Mouse (Mus musculus) stomach, embryonic 15.5 days (tissue): ENCODE results near the gene Cant1. TPM values are rescaled to one million over a fixed set of nuclear protein-coding genes. Genes with fewer than 3 reads are reported as not detected.

Source experiments
- ATAC-seq: fragments of 200-750 bp; cut with Nextera tagmentation; 2 replicates; pipeline ENCODE4 v1.8.0; 2017; ENCODE audit warnings: low read depth, moderate number of reproducible peaks, moderate TSS enrichment; ENCODE audit not compliant: insufficient read depth, low FRiP score
- H3K27ac ChIP-seq: fragments of 300-500 bp; sonication (generic); 2 replicates; pipeline ENCODE4 v1.5.1; 2015; ENCODE audit warnings: mild to moderate bottlenecking, inconsistent platforms
- H3K27me3 ChIP-seq: fragments of 300-500 bp; sonication (generic); replicated peaks from 2 replicates; pipeline ENCODE4 v1.6.1; 2015; ENCODE audit warnings: inconsistent platforms
- H3K36me3 ChIP-seq: fragments of 300-500 bp; sonication (generic); 2 replicates; pipeline ENCODE4 v1.6.1; 2015; ENCODE audit warnings: inconsistent platforms
- H3K4me1 ChIP-seq: fragments of 300-500 bp; sonication (generic); 2 replicates; pipeline ENCODE4 v1.6.1; 2015; ENCODE audit warnings: inconsistent platforms
- H3K4me2 ChIP-seq: fragments of 300-500 bp; sonication (generic); 2 replicates; pipeline ENCODE4 v1.6.1; 2015; ENCODE audit warnings: mild to moderate bottlenecking, inconsistent platforms
- H3K4me3 ChIP-seq: fragments of 300-500 bp; sonication (generic); replicated peaks from 2 replicates; pipeline ENCODE4 v1.5.1; 2015; ENCODE audit warnings: inconsistent platforms
- H3K9ac ChIP-seq: fragments of 300-500 bp; sonication (generic); 2 replicates; pipeline ENCODE4 v1.6.1; 2015; ENCODE audit warnings: inconsistent platforms
- H3K9me3 ChIP-seq: fragments of 300-500 bp; sonication (generic); 2 replicates; pipeline ENCODE4 v1.6.1; 2016; ENCODE audit warnings: inconsistent platforms
- WGBS: fragments of 180-500 bp; shearing (Covaris S2); methylation state at CpG from one replicate; pipeline ENCODE4 v1.1.7; 2015; 5-methylcytosine and 5-hydroxymethylcytosine counted together
- polyA plus RNA-seq: library from polyadenylated mRNA; unstranded; fragments of >200 nt; fragmentation: Nextera tagmentation; extraction: Ambion mirVana; gene quantifications from 2 replicates; pipeline ENCODE4 v1.2.1, GENCODE M21; 2015

Gene Cant1
- polyA plus RNA-seq, 1 experiment from 2014 or later, result 30.7 TPM

DNA sequence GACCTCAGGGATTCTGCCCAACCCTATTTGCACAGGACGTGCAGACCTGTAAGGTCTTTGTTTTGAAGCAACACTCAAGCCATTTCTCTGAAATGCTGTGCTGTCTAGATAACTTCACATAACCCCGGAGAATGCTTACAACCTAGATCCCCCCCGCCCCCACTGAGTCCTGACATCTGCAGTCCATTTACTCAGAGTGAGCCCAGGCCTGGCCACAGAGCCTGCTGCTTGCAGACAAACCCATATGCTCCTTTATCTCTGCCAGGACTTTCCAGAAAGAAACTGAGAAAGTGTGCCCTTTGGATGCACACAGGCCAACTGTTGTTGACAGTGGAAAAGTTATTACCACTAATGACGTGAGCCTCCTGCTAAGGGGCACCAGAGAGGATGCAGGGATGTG lies 28.5 kb upstream of the Cant1 start:
- Histone ChIP-seq H3K4me1 (0 out of 2 replicates have a peak, but pooled peaks cover 4% of the 10 kb centered on the region), H3K27me3 (no peaks in the 10 kb centered on the region), H3K4me2 (no peak overlapping the region), H3K36me3 (no peaks in the 10 kb centered on the region), H3K9ac (no peak overlapping the region), H3K4me3 (no peak overlapping the region), H3K27ac (no peak overlapping the region), H3K9me3 (no peaks in the 10 kb centered on the region)
- ATAC-seq, result no peak
- WGBS, result 45% methylated on average over 4 of the region's 4 CpGs

DNA sequence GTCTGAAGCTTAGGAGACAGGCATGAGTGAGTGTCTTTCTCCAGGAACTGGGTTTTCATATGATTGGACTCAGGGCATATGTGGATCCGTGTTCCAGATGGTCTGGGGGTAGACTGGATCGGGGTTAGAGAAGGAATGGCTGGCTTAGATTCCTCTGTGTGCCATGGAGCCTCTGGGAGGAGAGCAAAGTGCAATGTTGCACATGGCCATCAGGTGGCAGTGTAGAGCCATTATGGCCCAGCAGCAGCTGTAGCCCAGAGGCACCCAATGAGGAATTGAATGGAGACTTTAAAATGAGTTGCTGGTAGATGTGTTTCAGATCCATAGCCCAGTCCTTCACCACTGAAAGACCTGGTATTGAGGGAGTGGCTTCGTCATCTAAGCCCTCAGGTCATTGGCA lies 27.0 kb upstream of the Cant1 start:
- ATAC-seq, result peak; percentile 70

DNA sequence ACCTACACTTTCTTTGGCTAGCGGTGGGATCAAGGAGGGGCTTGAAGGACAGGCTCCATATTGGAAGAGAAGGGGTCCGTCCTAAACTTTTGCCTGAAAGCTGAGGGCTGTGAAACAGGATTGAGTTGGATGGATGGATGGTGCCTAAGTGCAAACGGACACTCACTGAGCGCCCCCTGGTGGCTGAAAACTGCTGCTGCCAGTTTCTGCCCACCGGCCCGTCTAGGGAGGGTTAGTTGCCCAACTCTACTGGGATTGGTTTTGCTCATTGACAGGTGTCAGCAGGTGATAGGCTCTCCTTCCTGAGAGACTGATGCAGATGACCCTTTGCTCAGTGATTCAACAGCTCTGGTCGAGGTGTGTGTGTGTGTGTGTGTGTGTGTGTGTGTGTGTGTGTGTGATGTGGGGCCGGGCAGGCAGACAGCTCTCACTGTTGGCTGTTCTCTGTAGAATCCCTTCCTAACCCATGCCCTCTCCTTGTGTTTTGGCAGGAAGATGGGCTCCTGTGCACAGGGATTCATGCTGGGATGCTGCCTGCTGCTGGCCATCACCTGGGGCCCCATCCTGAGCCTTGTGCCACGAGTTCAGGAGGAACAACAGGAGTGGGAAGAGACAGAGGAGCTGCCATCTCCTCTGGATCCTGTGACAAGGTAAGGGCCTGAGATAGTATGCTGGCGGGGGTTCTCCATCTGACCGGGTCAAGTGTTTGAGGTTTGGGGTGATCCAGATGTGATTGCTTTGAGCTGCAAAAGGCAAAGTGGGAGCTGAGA lies 24.5 kb upstream of the Cant1 start:
- Histone ChIP-seq H3K9me3 (no peaks in the 10 kb centered on the region), H3K27ac (no peak overlapping the region), H3K4me1 (0 out of 2 replicates have a peak, but pooled peaks cover 4% of the 10 kb centered on the region), H3K4me3 (no peak overlapping the region), H3K4me2 (no peak overlapping the region), H3K27me3 (no peaks in the 10 kb centered on the region), H3K36me3 (no peaks in the 10 kb centered on the region), H3K9ac (no peak overlapping the region)
- 30% methylated on average over 11 of the region's 11 CpGs for WGBS
- ATAC-seq, result 0 out of 2 replicates have a peak, but pooled peaks have one; percentile 16

More for the DNA sequence above, 27.0 kb upstream of the Cant1 start:
- H3K4me3 ChIP-seq, result no peak overlapping the region
- no peaks in the 10 kb centered on the region for H3K27me3 ChIP-seq
- H3K36me3 ChIP-seq, result no peaks in the 10 kb centered on the region
- no peak overlapping the region for H3K9ac ChIP-seq
- H3K4me2 ChIP-seq, result no peak overlapping the region
- H3K9me3 ChIP-seq, result no peaks in the 10 kb centered on the region
- 18% methylated on average over 3 of the region's 3 CpGs for WGBS
- H3K4me1 ChIP-seq, result 0 out of 2 replicates have a peak, but pooled peaks cover 4% of the 10 kb centered on the region
- no peak overlapping the region for H3K27ac ChIP-seq

DNA sequence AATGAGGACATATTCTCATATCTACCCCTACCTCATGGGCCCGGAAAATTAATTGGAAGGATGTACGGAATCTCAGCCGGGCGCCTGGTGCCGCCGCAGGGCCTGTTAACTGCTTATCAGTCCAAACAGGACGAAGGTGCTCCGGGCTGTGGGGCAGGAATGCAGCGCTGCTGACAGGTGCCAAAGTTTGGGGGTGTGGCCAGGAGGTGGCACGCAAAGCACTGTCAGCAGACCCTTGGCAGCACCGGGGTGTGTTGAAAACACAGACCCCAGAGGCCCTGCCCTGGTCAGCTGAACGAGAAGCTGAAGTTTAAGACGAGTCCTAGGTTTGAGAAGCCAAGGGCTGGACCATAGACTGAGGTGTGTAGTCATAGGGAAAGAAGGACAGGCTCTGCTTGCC lies 23.8 kb upstream of the Cant1 start:
- no peak overlapping the region for H3K27ac ChIP-seq
- 66% methylated on average over 13 of the region's 13 CpGs for WGBS
- H3K4me3 ChIP-seq, result no peak overlapping the region
- H3K36me3 ChIP-seq, result no peaks in the 10 kb centered on the region
- H3K27me3 ChIP-seq, result no peaks in the 10 kb centered on the region
- H3K4me1 ChIP-seq, result 0 out of 2 replicates have a peak, but pooled peaks cover 4% of the 10 kb centered on the region
- H3K9me3 ChIP-seq, result no peaks in the 10 kb centered on the region
- H3K4me2 ChIP-seq, result no peak overlapping the region
- no peak overlapping the region for H3K9ac ChIP-seq
- ATAC-seq, result 0 out of 2 replicates have a peak, but pooled peaks have one; percentile 17

DNA sequence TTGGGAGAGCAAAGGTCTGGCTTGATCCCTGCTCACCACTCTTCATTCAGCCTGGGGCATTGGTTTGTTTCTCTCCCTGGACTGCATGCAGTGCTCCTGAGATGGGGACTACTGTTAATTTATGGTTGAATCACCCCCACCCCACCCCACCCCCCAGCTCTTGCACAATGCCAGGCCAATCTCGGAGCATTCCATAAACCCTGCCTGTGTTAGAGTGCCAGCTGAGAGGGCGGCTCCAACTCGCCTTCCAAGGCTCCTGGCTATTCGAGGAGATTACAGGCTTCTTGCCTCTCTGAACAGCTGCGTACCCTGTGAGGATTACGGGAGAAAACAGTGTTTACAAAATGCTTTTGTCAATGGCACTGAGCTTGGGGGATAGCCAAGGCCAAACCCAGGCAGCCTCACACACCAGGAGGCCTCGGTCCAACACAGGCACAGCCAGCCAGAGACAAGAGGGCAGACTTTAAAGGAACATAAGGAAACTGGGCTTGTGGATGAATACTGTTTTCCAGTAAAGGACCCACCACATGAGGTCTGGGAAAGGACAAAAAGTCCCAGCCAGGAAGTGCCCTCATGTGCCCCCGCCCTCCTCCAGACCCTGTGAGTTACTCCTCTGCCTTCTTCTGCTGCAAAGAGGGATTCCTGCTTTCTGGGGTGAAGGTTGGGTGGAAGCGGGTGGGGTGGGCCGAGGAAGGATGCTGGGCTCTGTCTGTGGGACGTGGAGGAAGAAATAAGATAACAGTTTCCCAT lies 20.0 kb upstream of the Cant1 start:
- H3K9me3 ChIP-seq, result no peaks in the 10 kb centered on the region
- H3K27ac ChIP-seq, result peak overlapping the region; percentile 36; the same call in 1 of the 2 replicates
- no peak for ATAC-seq
- no peak overlapping the region for H3K9ac ChIP-seq
- no peaks in the 10 kb centered on the region for H3K27me3 ChIP-seq
- no peak overlapping the region for H3K4me3 ChIP-seq
- peaks cover 7% of the 10 kb centered on the region for H3K4me1 ChIP-seq
- H3K4me2 ChIP-seq, result no peak overlapping the region
- H3K36me3 ChIP-seq, result no peaks in the 10 kb centered on the region
- WGBS, result 28% methylated on average over 11 of the region's 11 CpGs

DNA sequence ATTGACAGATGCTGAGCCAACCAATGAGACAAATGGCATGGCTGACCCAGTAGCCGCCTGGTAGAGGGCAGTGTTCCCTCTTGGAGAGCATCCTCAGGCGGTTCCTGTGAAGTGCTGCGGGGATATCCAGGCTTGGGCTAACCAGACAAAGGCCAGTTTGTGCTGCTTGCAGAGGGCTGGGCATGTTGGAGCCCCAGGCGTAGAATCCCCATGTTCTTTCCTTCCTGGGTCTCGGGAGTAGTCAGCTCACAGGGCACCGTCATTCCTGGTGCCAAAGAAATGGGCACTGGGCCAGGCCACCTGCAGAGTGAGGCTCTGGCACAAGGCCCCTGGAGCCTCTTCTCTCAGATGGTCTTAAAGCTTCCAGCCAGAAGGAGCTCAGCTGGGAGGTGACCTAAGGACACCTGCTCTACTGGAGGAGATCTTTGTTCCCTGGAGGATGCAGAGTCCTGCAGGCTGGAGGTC lies 17.6 kb upstream of the Cant1 start:
- H3K4me2 ChIP-seq, result no peak overlapping the region
- WGBS, result 49% methylated on average over 6 of the region's 6 CpGs
- H3K27me3 ChIP-seq, result no peaks in the 10 kb centered on the region
- no peak overlapping the region for H3K27ac ChIP-seq
- H3K4me1 ChIP-seq, result peaks cover 17% of the 10 kb centered on the region
- no peaks in the 10 kb centered on the region for H3K9me3 ChIP-seq
- H3K36me3 ChIP-seq, result no peaks in the 10 kb centered on the region
- H3K4me3 ChIP-seq, result no peak overlapping the region
- no peak for ATAC-seq
- H3K9ac ChIP-seq, result no peak overlapping the region

DNA sequence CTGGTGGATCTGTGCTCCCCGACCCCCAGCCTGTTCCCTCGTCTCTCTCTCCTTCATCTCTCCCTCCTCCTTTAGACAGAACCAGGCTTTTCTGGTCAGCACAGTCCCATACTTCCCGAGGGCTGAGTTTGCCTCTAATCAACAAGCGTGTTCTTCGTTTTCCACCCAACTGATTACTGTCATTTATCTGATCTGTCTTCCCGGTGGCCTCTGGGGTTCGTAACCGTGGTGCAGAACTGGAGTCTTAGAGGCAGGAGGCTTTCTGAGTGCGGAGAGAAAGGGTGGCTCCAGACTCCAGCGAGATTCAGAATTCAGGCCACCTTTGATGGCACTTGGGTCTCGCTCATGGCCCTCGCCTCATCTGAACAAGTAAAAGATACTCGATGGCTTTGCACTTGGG lies 15.2 kb upstream of the Cant1 start:
- Histone ChIP-seq H3K27ac (peak overlapping the region; percentile 27), H3K4me2 (peak overlapping the region; percentile 50), H3K4me1 (peaks cover 39% of the 10 kb centered on the region), H3K9me3 (no peaks in the 10 kb centered on the region), H3K27me3 (no peaks in the 10 kb centered on the region), H3K4me3 (peak overlapping the region; percentile 27), H3K36me3 (no peaks in the 10 kb centered on the region), H3K9ac (no peak overlapping the region)
- no peak for ATAC-seq
- 32% methylated on average over 13 of the region's 13 CpGs for WGBS

DNA sequence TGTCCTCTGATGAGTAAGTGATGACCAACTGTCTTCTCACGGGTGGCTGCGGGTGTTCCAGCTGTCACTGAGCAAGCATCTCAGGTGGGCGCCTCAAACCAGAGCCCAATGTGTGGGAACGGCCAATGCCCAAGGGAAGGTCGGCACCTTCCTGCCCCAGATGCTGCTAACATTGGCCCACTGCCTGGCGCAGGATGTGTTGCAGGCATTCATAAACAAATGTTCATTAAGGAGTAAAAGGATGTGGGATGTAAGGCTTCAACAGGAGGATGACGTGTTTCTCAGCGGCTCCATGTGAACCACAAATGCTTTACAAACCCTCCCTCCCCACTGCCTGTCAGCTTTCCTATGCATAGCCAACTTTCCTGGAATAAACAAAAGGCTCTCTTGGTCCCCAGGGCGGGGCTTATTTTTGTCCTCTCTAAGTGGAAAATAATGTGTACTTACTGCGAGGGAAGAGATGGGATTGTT lies 14.5 kb upstream of the Cant1 start:
- H3K9ac ChIP-seq, result no peak overlapping the region
- peak overlapping the region; percentile 50 for H3K4me2 ChIP-seq
- ATAC-seq, result no peak
- 45% methylated on average over 10 of the region's 10 CpGs for WGBS
- peak overlapping the region; percentile 27 for H3K4me3 ChIP-seq
- H3K9me3 ChIP-seq, result no peaks in the 10 kb centered on the region
- no peaks in the 10 kb centered on the region for H3K27me3 ChIP-seq
- no peaks in the 10 kb centered on the region for H3K36me3 ChIP-seq
- peak overlapping the region; percentile 27 for H3K27ac ChIP-seq
- H3K4me1 ChIP-seq, result peaks cover 45% of the 10 kb centered on the region

DNA sequence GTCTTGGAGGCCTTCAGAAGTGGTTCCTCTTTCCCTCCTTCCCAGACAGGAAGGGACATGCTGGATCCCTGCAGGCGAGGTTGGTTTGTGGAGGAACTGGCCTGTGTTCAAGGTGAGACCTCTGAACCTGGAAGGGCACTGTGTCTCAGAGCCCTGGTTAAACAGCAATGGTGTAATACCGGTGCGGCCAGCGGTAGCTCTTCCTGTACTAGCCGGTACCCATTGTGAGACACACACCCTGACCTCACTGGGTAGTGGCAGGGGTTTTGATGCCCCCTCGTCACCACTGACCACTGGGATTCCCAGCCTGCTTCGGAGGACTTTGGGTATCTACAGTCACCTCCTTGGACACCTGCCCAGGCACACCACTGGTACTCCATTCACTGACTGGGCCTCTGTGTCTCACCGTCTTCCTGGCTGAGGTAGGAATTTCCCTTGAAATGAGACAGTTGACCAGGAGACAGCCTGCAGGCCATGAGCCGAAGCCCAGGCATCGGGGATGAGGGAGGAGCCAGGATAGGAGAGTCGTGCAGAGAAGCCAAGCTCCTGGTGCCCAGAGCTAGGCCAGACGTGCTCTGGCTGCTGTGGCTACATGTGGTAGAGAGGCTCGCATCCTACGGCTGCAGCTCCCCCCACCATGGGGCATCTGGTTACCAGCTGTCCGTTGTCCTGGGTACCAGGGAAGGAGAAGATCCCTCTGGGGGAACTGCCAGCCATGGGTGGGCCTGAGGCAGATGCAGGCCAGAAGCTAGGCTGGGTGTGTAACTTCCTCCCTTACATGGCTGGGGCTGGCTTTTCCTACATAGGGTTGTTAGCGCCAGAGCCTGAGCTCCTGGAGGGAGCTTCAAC lies 12.4 kb upstream of the Cant1 start:
- no peaks in the 10 kb centered on the region for H3K27me3 ChIP-seq
- no peak overlapping the region for H3K9ac ChIP-seq
- H3K4me1 ChIP-seq, result peaks cover 50% of the 10 kb centered on the region
- H3K9me3 ChIP-seq, result no peaks in the 10 kb centered on the region
- H3K4me2 ChIP-seq, result no peak overlapping the region
- no peak for ATAC-seq
- no peak overlapping the region for H3K4me3 ChIP-seq
- no peaks in the 10 kb centered on the region for H3K36me3 ChIP-seq
- H3K27ac ChIP-seq, result 0 out of 2 replicates have a peak overlapping the region, but pooled peaks have one; percentile 13
- WGBS, result 73% methylated on average over 16 of the region's 16 CpGs

DNA sequence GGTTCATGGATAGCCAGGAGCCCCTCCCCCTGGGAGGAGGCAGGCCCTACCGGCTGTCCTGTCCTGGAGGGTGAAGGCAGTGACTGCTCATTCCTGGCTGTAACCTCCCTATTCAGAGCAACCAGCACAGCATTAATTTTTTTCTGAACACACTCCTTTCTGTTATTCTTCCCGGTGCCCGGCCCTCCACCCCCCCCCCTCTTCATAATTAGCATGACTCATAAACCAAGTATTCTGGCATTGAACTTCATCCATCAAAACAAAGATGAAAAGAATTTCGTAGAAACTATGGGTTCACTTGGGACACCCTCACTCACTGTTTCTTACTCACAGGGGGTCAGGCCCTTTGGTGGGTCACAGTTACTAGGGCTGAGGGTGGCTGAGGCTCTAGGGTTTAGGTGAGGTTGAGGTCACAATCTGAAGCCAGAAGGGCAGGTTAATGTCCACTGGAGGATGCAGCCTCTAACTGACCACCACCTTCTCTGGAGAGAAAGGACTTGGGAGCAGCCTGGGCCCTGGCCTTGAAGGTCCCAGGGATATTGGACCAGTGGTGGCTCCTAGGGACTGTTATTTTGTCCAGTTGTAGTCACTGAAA lies 11.5 kb upstream of the Cant1 start:
- Histone ChIP-seq H3K9ac (no peak overlapping the region), H3K9me3 (no peaks in the 10 kb centered on the region), H3K4me2 (peak overlapping the region; percentile 58; the same call in 1 of the 2 replicates), H3K4me1 (peaks cover 50% of the 10 kb centered on the region), H3K27ac (peak overlapping the region; percentile 29), H3K27me3 (no peaks in the 10 kb centered on the region), H3K36me3 (no peaks in the 10 kb centered on the region), H3K4me3 (no peak overlapping the region)
- ATAC-seq, result no peak
- 32% methylated on average over 4 of the region's 4 CpGs for WGBS
